Mouse (Mus musculus) MEL (cell line): ENCODE measurements around the gene Prss12.

Experiments used
- BHLHE40 ChIP-seq: IDR thresholded peaks from 2 replicates; pipeline ENCODE4 v1.6.1; 2012; ENCODE audit warnings: low read depth, mild to moderate bottlenecking, inconsistent platforms, low read length, improper control_type of control experiment, borderline replicate concordance
- CTCF ChIP-seq, 3 experiments: IDR thresholded peaks in 2 of 3; conservative IDR thresholded peaks in 1 of 3; 2 replicates each; pipeline ENCODE4 v1.5.1; 2011 to 2012; ENCODE audit warnings: low read length in 3 of 3, low read depth in 2 of 3, mild to moderate bottlenecking in 2 of 3, improper control_type of control experiment in 1 of 3, inconsistent platforms in 1 of 3, mixed read lengths in 1 of 3, moderate library complexity in 1 of 3; ENCODE audit not compliant: control insufficient read depth in 1 of 3, insufficient read depth in 1 of 3, poor library complexity in 1 of 3, severe bottlenecking in 1 of 3
- E2F4 ChIP-seq: IDR thresholded peaks from 2 replicates; pipeline ENCODE4 v1.6.1; 2011; ENCODE audit warnings: low read depth, low read length, improper control_type of control experiment, borderline replicate concordance
- ETS1 ChIP-seq: IDR thresholded peaks from 2 replicates; pipeline ENCODE4 v1.6.1; 2012; ENCODE audit warnings: low read depth, mild to moderate bottlenecking, inconsistent platforms, low read length, improper control_type of control experiment, moderate library complexity
- GATA1 ChIP-seq: IDR thresholded peaks from 2 replicates; pipeline ENCODE4 v1.6.1; 2011; ENCODE audit warnings: low read depth, low read length, improper control_type of control experiment
- HCFC1 ChIP-seq: IDR thresholded peaks from 2 replicates; pipeline ENCODE4 v1.6.1; 2012; ENCODE audit warnings: low read depth, mild to moderate bottlenecking, inconsistent platforms, low read length, improper control_type of control experiment, moderate library complexity
- MAFK ChIP-seq: IDR thresholded peaks from 2 replicates; pipeline ENCODE4 v1.6.1; 2011; ENCODE audit warnings: low read depth, mild to moderate bottlenecking, low read length, improper control_type of control experiment, borderline replicate concordance
- NELFE ChIP-seq: IDR thresholded peaks from 2 replicates; pipeline ENCODE4 v1.6.1; 2011; ENCODE audit warnings: low read depth, low read length, improper control_type of control experiment
- POLR2A ChIP-seq, 2 experiments: IDR thresholded peaks; 2 replicates each; pipeline ENCODE4 v1.6.1; 2011 to 2012; ENCODE audit warnings: low read length in 2 of 2, mild to moderate bottlenecking in 2 of 2, control low read depth in 1 of 2, improper control_type of control experiment in 1 of 2, low read depth in 1 of 2, moderate library complexity in 1 of 2; ENCODE audit not compliant: control insufficient read depth in 1 of 2, insufficient read depth in 1 of 2, poor library complexity in 1 of 2
- POLR2AphosphoS5 ChIP-seq: IDR thresholded peaks from 2 replicates; pipeline ENCODE4 v1.6.1; 2012; ENCODE audit warnings: low read depth, borderline replicate concordance, mild to moderate bottlenecking, inconsistent platforms, low read length, moderate library complexity, mixed read lengths
- USF1 ChIP-seq: IDR thresholded peaks from 2 replicates; pipeline ENCODE4 v1.6.1; 2014; ENCODE audit warnings: low read depth, mild to moderate bottlenecking, inconsistent platforms, low read length, improper control_type of control experiment, moderate library complexity
- ZNF384 ChIP-seq: IDR thresholded peaks from 2 replicates; pipeline ENCODE4 v1.6.1; 2012; ENCODE audit warnings: low read depth, mild to moderate bottlenecking, inconsistent platforms, low read length, improper control_type of control experiment

DNA sequence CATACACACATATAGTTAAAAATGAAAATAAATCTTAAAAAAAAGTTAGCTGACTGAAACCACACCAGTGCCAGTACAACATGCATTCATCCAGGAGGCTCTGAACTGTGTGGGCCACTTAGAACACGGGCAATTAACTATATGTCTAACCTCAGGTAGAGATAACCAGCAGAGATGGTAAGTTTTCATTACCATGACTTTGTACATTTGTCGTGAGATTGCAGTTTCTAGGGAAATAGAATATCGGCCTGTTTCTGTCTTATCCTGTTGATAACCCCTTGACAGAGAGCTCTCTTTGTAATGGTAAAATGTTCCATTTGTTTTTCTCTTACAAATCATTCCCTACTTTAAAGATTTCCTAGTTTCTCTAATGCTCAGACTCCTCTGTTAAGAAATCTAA, 103.8 kb downstream of the Prss12 start:
- TF ChIP-seq ZNF384 (no peak), CTCF (IDR thresholded peaks at IDR 0.05 in 2 of 3, conservative IDR thresholded peaks at IDR 0.05 in 1 of 3; ENCODE audit: control insufficient read depth in 1 of 3, insufficient read depth in 1 of 3, low read depth in 2 of 3, low read length in 3 of 3, poor library complexity in 1 of 3, severe bottlenecking in 1 of 3) (no peak), GATA1 (peak; percentile 77), E2F4 (no peak), HCFC1 (0 out of 2 replicates have a peak, but pooled peaks have one; percentile 28), USF1 (no peak), NELFE (no peak), BHLHE40 (no peak), POLR2AphosphoS5 (no peak), POLR2A (IDR thresholded peaks at IDR 0.05; ENCODE audit: control insufficient read depth in 1 of 2, insufficient read depth in 1 of 2, low read depth in 1 of 2, low read length in 2 of 2, poor library complexity in 1 of 2) (no peak), ETS1 (peak; percentile 45; the same call in 1 of the 2 replicates), MAFK (0 out of 2 replicates have a peak, but pooled peaks have one; percentile 4)
